Mouse (Mus musculus): ENCODE data around the gene Trappc6b. TPM values are rescaled to one million over a fixed set of nuclear protein-coding genes. Genes with fewer than 3 reads are reported as not detected.
"Not testable (repeated sequence)": the region's sequence is repeated elsewhere in the genome, so short reads cannot be mapped to it uniquely, and the experiment has no call there.

Gene Trappc6b
- polyA plus RNA-seq, 1 experiment from 2014 or later, result 72.3 TPM

DNA sequence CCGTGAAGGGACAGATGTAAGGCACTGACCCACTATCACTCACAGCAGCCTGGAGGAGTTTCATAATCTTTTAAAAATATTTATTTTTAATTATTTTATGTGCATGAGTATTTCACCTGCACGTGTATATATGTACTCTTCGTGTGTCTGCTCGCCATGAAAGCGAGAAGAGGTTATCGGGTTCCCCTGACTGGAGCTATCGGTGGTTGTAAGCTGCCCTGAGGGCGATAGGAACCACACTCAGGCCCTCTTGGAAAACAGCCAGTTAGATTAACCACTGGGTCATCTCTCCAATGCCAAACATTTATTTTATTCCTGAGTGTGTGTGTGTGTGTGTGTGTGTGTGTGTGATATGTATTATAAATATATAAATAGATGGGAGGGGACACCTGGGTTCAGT is 3.6 kb upstream of the Trappc6b start:
- no peak for DNase-seq (ENCODE audit: low spot score, missing footprints)
- no peaks in the 10 kb centered on the region for H3K27me3 ChIP-seq (ENCODE audit: control insufficient read depth, insufficient read depth, low read length)
- H3K9me3 ChIP-seq (ENCODE audit: control insufficient read depth, low read length), result no peaks in the 10 kb centered on the region
- H3K36me3 ChIP-seq (ENCODE audit: control insufficient read depth, insufficient read depth, low read length), result peaks cover 5% of the 10 kb centered on the region; the same call in 1 of the 2 replicates
- 88% methylated on average over 8 of the region's 8 CpGs for WGBS
- no peak overlapping the region for H3K4me3 ChIP-seq (ENCODE audit: low read depth, low read length)
- H3K27ac ChIP-seq (ENCODE audit: low read depth, low read length), result no peak overlapping the region
- H3K9ac ChIP-seq (ENCODE audit: low read length), result no peak overlapping the region
- H3K4me1 ChIP-seq (ENCODE audit: control insufficient read depth, insufficient read depth, low read length), result peaks cover 10% of the 10 kb centered on the region
- H3K4me2 ChIP-seq, result no peak overlapping the region
- no peak for ATAC-seq (ENCODE audit: low FRiP score)

DNA sequence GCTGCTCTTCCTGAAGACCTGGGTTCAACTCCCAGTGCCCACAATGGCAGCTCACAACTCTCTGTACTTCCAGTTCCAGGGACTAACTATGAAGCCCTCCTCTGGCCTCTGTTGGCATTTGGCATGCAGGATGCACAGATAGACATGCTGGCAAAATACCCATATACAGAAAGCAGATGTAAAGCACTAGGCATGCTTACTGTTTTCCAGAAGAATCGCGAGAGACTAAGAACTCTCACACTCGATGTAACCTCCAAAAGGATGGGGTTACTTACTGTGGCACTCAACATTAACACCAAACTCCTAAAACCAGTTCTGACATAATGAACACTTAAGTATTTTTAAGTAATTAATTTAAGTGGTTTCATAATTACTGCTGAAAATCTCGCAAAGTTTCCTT is 950 bp downstream of the Trappc6b start:
- Histone ChIP-seq H3K9ac (ENCODE audit: low read length) (peak overlapping the region; percentile 86), H3K36me3 (ENCODE audit: control insufficient read depth, insufficient read depth, low read length) (0 out of 2 replicates have a peak, but pooled peaks cover 2% of the 10 kb centered on the region), H3K4me2 (peak overlapping the region; percentile 56), H3K27ac (ENCODE audit: low read depth, low read length) (no peak overlapping the region), H3K4me3 (ENCODE audit: low read depth, low read length) (peak overlapping the region; percentile 82), H3K27me3 (ENCODE audit: control insufficient read depth, insufficient read depth, low read length) (no peaks in the 10 kb centered on the region), H3K9me3 (ENCODE audit: control insufficient read depth, low read length) (no peaks in the 10 kb centered on the region), H3K4me1 (ENCODE audit: control insufficient read depth, insufficient read depth, low read length) (peaks cover 5% of the 10 kb centered on the region)
- peak; percentile 84 for DNase-seq (ENCODE audit: low spot score, missing footprints)
- WGBS, result 66% methylated on average over 4 of the region's 4 CpGs
- ATAC-seq (ENCODE audit: low FRiP score), result no peak

DNA sequence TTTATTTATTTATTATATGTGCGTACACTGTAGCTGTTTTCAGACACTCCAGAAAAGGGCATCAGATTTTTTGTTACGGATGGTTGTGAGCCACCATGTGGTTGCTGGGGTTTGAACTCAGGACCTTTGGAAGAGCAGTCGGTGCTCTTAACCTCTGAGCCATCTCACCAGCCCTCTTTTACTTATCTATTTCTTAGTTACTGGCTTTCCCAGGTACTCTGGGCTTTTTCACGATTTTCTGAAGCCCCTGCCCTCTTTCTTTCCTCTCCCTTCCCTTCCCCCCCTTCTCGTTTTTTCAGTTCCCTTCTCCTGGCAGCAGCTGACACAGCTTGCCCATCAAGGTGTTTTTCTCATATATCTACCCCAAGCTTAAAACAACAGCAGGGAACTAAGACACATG is 3.0 kb downstream of the Trappc6b start:
- H3K36me3 ChIP-seq (ENCODE audit: control insufficient read depth, insufficient read depth, low read length); H3K9me3 ChIP-seq (ENCODE audit: control insufficient read depth, low read length); H3K4me3 ChIP-seq (ENCODE audit: low read depth, low read length); H3K4me1 ChIP-seq (ENCODE audit: control insufficient read depth, insufficient read depth, low read length); H3K4me2 ChIP-seq; ATAC-seq (ENCODE audit: low FRiP score); H3K27ac ChIP-seq (ENCODE audit: low read depth, low read length); H3K27me3 ChIP-seq (ENCODE audit: control insufficient read depth, insufficient read depth, low read length); H3K9ac ChIP-seq (ENCODE audit: low read length); DNase-seq (ENCODE audit: low spot score, missing footprints): not testable (repeated sequence)
- WGBS, result 89% methylated on average over 5 of the region's 5 CpGs

- no peak overlapping the region for H3K4me3 ChIP-seq (ENCODE audit: low read depth, low read length)
- peaks cover 6% of the 10 kb centered on the region; the same call in 1 of the 2 replicates for H3K36me3 ChIP-seq (ENCODE audit: control insufficient read depth, insufficient read depth, low read length)
- no peaks in the 10 kb centered on the region for H3K9me3 ChIP-seq (ENCODE audit: control insufficient read depth, low read length)
- no peak overlapping the region for H3K27ac ChIP-seq (ENCODE audit: low read depth, low read length)
- no peak overlapping the region for H3K4me2 ChIP-seq
- peaks cover 5% of the 10 kb centered on the region for H3K4me1 ChIP-seq (ENCODE audit: control insufficient read depth, insufficient read depth, low read length)
- ATAC-seq (ENCODE audit: low FRiP score) (no peak), DNase-seq (ENCODE audit: low spot score, missing footprints) (no peak)
- H3K9ac ChIP-seq (ENCODE audit: low read length), result no peak overlapping the region
- no peaks in the 10 kb centered on the region for H3K27me3 ChIP-seq (ENCODE audit: control insufficient read depth, insufficient read depth, low read length)
- 98% methylated on average over 11 of the region's 11 CpGs for WGBS
These were observed 5.0 kb downstream of the Trappc6b start for GRCm38 (mm10) chr12:59056222-59056621.

GRCm38 (mm10) chr12:59055196-59055850 is 5.9 kb downstream of the Trappc6b start:
- no peak for DNase-seq (ENCODE audit: low spot score, missing footprints)
- 89% methylated on average over 4 of the region's 4 CpGs for WGBS
- Histone ChIP-seq H3K9ac (ENCODE audit: low read length) (no peak overlapping the region), H3K4me2 (no peak overlapping the region), H3K4me3 (ENCODE audit: low read depth, low read length) (no peak overlapping the region), H3K9me3 (ENCODE audit: control insufficient read depth, low read length) (no peaks in the 10 kb centered on the region), H3K27me3 (ENCODE audit: control insufficient read depth, insufficient read depth, low read length) (no peaks in the 10 kb centered on the region), H3K27ac (ENCODE audit: low read depth, low read length) (no peak overlapping the region), H3K36me3 (ENCODE audit: control insufficient read depth, insufficient read depth, low read length) (peaks cover 6% of the 10 kb centered on the region; the same call in 1 of the 2 replicates), H3K4me1 (ENCODE audit: control insufficient read depth, insufficient read depth, low read length) (peaks cover 3% of the 10 kb centered on the region)
- no peak for ATAC-seq (ENCODE audit: low FRiP score)

DNA sequence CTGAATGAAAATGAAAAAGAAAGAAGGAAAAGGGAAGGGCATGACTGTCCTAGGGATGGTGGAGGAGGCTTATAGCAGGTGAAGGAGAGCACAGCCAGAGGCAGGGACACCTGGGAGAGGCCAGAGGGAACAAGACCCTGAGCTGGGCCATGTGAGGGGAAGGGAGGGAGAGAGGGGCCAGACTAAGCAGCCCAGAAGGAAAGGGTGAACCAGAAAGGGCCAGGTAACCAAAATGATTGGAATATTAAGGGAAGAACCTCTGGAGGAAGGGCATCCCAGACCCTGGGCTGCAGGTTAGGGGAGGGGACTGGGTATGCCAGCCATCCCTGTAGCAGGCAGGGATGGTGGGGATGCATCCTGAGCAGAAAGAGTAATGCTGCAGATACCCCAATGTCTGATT is 7.3 kb downstream of the Trappc6b start:
- no peak overlapping the region for H3K4me2 ChIP-seq
- H3K27me3 ChIP-seq (ENCODE audit: control insufficient read depth, insufficient read depth, low read length), result no peaks in the 10 kb centered on the region
- peaks cover 6% of the 10 kb centered on the region; the same call in 1 of the 2 replicates for H3K36me3 ChIP-seq (ENCODE audit: control insufficient read depth, insufficient read depth, low read length)
- no peak overlapping the region for H3K4me3 ChIP-seq (ENCODE audit: low read depth, low read length)
- no peak overlapping the region for H3K9ac ChIP-seq (ENCODE audit: low read length)
- no peak for ATAC-seq (ENCODE audit: low FRiP score)
- DNase-seq (ENCODE audit: low spot score, missing footprints), result peak; percentile 53
- H3K27ac ChIP-seq (ENCODE audit: low read depth, low read length), result no peak overlapping the region
- no peaks in the 10 kb centered on the region for H3K4me1 ChIP-seq (ENCODE audit: control insufficient read depth, insufficient read depth, low read length)
- no peaks in the 10 kb centered on the region for H3K9me3 ChIP-seq (ENCODE audit: control insufficient read depth, low read length)

DNA sequence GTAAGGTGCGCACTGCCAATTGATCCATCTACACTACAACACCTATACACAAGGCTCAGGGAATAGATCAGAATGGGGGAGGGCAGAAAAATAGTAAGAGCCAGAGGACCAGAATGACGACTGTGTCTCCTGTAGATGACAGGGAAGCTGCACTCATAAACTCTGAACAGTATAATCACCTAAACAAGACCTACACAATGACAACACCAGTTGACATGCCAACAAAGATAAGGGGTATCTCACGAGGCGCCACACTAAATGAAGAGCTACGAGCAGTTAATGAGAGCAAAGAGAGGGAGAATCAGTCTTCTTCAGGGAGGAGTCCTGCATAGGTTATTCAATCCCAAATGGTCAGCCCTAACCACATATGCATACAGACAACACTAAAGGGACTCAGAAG is 8.1 kb downstream of the Trappc6b start:
- no peak for DNase-seq (ENCODE audit: low spot score, missing footprints)
- ATAC-seq (ENCODE audit: low FRiP score), result no peak
- WGBS, result 92% methylated on average over 5 of the region's 5 CpGs
- Histone ChIP-seq H3K27me3 (ENCODE audit: control insufficient read depth, insufficient read depth, low read length) (no peaks in the 10 kb centered on the region), H3K27ac (ENCODE audit: low read depth, low read length) (no peak overlapping the region), H3K4me3 (ENCODE audit: low read depth, low read length) (no peak overlapping the region), H3K36me3 (ENCODE audit: control insufficient read depth, insufficient read depth, low read length) (peaks cover 4% of the 10 kb centered on the region; the same call in 1 of the 2 replicates), H3K4me2 (no peak overlapping the region), H3K9ac (ENCODE audit: low read length) (no peak overlapping the region), H3K4me1 (ENCODE audit: control insufficient read depth, insufficient read depth, low read length) (no peaks in the 10 kb centered on the region), H3K9me3 (ENCODE audit: control insufficient read depth, low read length) (no peaks in the 10 kb centered on the region)

- peak; percentile 35 for DNase-seq (ENCODE audit: low spot score, missing footprints)
These were observed 8.8 kb downstream of the Trappc6b start for GRCm38 (mm10) chr12:59052470-59052869.

DNA sequence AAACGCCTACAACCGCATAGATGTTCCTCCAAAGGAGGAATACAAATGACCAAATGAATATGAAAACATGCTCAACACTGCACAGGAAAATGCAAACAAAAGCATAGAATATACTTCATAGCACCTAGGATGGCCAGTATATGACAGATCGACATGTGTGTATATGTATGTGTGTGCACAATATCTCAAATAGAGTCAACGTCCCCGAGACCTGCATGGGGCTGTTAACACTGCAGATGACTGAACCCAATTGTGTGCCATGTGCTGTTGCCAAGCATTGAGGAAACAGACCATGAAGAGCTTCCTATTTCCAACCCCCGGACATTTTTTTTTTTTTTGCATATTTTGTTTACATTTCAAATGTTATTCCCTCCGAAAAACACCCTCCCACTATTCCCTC is 20.4 kb downstream of the Trappc6b start:
- H3K9ac ChIP-seq (ENCODE audit: low read length), result no peak overlapping the region
- DNase-seq (ENCODE audit: low spot score, missing footprints) (peak; percentile 84), ATAC-seq (ENCODE audit: low FRiP score) (0 out of 2 replicates have a peak, but pooled peaks have one; percentile 37)
- H3K36me3 ChIP-seq (ENCODE audit: control insufficient read depth, insufficient read depth, low read length), result no peaks in the 10 kb centered on the region
- H3K27me3 ChIP-seq (ENCODE audit: control insufficient read depth, insufficient read depth, low read length), result no peaks in the 10 kb centered on the region
- H3K4me2 ChIP-seq, result no peak overlapping the region
- no peak overlapping the region for H3K27ac ChIP-seq (ENCODE audit: low read depth, low read length)
- WGBS, result 33% methylated on average over 7 of the region's 7 CpGs
- H3K9me3 ChIP-seq (ENCODE audit: control insufficient read depth, low read length), result no peaks in the 10 kb centered on the region
- no peaks in the 10 kb centered on the region for H3K4me1 ChIP-seq (ENCODE audit: control insufficient read depth, insufficient read depth, low read length)
- H3K4me3 ChIP-seq (ENCODE audit: low read depth, low read length), result no peak overlapping the region

More at GRCm38 (mm10) chr12:59052470-59052869, 8.8 kb downstream of the Trappc6b start:
- Histone ChIP-seq H3K27me3 (ENCODE audit: control insufficient read depth, insufficient read depth, low read length) (no peaks in the 10 kb centered on the region), H3K9ac (ENCODE audit: low read length) (no peak overlapping the region), H3K4me1 (ENCODE audit: control insufficient read depth, insufficient read depth, low read length) (no peaks in the 10 kb centered on the region), H3K4me3 (ENCODE audit: low read depth, low read length) (no peak overlapping the region), H3K9me3 (ENCODE audit: control insufficient read depth, low read length) (no peaks in the 10 kb centered on the region), H3K27ac (ENCODE audit: low read depth, low read length) (no peak overlapping the region), H3K36me3 (ENCODE audit: control insufficient read depth, insufficient read depth, low read length) (peaks cover 4% of the 10 kb centered on the region; the same call in 1 of the 2 replicates), H3K4me2 (no peak overlapping the region)
- ATAC-seq (ENCODE audit: low FRiP score), result no peak
- 100% methylated on average over 3 of the region's 3 CpGs for WGBS
